Mouse (Mus musculus) frontal cortex, postnatal 36 days (tissue): ENCODE measurements around the gene Lingo1.

Experiments used
- DNase-seq, 2 experiments: peaks; one replicate each; pipeline ENCODE4 v3.0.0; 2022; ENCODE audit warnings: low spot score in 2 of 2

Gene Lingo1

DNA sequence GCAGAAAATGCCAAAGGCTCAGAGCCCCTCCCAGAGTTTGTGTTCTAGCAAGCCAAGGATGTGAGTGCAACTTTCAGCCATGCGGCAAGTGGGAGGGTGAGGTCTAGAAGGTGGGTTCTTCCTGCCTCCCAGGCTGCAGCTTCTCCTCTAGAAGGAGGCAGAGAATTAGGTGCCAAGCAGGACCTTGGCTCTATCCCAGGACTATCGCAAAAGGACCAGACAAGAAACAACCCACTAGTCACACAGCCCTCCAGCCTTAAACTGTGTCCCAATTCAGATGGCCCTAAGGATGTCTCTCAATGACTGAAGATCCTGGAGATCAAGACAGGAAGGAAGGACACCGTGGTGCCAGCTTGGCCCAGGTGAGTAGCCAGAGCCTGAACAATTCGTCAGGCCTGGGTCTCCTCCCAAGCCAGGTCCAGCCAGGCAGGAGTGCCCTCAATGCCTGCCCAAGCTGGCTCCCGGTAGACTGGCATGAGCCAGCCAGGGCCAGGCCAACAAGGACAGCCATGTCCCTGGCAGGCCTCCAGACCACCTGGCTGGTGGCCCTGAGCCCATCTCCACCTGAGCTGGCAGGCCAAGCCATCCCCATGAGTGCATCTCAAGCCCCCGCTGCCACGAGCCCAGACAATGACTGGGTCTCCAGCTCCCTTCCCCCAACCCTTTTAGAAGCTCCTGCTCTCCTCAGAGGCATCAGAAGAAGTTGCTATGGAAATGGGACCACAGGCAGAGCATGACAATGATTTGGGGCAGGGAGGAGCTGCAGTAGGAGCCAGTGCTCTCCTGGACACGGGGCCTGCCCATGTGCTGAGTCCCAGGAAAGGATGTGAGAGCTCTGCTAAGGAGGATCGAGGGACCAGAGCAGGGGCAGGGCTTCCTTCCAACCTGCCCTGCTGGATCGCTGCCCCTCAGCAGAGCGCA is 19.1 kb downstream of the Lingo1 start:
- DNase-seq = peak in 1 of 2 experiments; percentile 28

DNA sequence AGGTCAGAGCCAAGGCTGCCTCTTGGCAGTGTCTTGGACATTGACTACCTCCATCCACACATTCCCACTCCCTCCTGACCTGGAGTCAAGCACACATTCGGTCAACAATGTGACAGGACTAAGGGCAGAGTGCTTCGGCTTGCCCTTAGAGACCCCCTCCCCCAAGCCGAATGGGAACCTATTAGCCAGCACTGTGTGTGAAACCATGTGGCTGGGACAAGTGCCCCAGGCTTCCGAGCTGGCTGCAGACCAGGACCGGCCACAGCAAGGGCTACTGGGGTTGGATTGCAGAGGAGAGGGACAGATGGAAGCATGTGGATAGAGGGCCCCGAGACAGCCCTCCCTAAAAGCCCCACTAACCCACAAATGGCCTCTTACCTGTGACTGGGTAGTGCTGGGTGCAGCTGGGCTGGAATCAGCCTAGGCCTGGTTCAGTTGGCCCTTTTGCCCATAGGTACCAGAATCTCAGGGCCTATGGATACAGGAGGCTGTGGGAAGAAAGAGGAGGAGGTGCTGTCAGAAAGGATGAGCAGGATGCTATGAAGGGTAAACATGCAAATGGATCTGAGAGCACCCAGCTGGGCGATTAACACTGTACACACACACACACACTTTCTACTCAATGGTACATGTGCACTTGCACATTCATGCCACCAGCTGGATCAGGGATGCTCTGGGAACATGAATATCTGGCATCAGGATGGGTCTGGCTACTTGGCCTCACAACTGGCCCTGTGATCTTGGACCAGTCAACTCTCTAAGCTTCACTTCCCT is 20.9 kb downstream of the Lingo1 start:
- DNase-seq = no peak

DNA sequence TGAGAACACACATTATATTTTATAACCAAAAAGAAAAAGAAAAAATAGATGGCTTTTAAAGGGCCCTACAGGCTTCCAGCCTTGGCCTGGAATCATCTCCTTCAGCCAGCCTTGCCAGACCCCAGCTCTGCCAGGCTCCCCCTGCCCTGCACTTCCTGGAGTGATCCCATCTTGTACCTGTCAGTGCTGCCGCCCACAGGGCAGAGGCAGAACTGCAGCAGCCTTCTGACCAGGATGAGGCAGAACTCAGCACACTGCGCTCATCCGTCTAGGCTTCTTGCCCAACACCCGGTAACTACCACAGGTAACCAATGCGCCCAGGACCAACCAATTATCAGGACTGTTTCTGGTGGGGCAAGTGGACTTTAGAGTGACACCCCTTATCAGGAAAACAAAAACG is 22.0 kb downstream of the Lingo1 start:
- DNase-seq = peak in 1 of 2 experiments; percentile 50

DNA sequence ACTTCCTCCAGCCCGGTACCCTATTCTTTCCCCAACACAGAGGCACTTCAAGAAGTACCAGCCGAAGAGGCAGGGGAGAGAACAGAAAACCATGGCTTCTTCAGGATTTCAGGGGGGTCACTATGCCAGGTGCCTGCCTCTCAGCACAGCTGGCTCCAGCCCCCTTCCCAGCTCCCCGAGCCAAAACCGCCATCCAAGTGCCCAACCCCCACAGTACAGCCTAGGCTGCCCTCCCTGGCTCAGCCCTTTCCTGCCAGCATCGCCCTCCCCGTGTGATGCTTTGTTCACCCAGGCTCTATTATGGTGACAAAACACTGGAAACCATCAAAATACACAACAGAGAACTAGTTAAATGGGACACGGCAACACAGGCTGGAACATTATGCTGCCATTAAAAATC is 22.6 kb downstream of the Lingo1 start:
- DNase-seq = no peak

DNA sequence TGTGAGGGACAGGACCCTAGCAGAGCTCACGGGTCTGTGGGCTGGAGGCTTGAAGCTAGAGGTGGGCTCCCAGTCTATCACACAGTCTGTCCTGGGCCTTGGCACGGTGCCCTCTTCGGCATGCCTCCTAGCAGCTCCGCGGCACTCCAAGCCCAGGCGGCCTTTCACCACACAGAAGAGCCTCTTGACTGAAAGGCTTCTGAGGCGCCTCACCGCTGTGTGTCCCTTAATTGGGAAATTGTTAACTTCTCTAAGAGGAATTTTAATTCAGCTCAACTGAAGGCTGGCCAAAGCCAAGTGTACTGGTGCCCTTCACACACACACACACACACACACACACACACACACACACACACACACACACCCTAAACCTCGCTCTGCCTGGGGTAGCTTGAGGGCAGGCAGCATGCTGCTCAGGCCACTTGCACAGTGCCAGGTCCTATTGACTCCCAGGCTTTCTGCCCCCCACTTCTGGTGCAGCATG is 28.6 kb downstream of the Lingo1 start:
- peak in 1 of 2 experiments; percentile 30 for DNase-seq

DNA sequence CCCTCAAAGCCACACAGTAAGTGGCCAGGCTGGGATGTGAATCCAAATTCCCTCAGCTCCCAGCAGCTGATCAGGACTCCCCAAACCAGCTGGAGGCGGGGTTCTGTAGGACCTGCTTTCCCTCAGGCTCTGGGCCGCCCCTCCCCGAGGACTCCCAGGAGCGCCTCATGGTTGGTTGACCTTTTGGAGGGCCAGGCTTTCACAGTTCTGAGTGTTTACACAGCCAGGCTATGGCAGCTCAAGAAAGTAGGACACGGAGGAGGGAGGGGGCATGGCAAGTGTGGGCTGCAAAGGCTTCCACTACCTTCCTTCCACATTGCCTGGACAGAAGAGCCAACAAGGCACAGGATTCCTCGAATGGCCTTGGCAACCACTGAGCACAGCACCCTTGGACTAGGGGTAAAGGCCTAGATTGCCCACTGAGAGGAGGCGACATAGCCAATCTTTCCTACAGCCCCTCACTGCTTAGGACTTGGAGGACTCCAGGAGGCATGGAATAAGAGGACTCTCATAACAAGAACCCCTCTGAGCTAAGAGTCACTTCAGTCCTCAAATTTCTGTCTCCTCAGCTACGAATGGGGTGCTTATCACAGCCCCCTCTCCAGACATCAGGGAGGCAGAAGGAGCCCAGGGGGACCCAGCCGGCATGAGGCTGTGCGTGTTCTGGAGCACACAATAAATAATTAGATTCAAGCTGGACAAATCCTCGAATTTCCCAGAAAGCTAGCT is 29.5 kb downstream of the Lingo1 start:
- no peak for DNase-seq

DNA sequence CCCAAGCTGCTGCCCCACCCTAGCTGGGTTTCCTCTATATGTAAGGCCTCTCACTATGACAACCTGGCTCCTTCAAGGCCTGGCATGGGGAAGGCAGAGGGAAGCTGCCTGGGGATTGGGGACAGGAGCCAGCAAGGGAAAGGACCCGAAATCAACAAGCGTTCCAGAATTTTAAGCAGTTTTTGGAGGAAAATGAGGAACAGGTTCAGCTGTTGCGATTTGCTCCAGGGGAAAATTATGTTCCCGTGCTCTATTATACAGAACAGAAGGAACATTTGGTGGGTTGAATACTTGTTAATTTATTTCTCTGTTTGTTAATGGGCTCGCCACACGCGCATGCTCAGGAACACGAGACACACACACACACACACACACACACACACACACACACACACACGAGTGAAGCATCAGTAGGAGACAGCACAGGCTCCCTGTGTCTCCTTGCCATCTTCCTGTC is 34.1 kb downstream of the Lingo1 start:
- DNase-seq = no peak

DNA sequence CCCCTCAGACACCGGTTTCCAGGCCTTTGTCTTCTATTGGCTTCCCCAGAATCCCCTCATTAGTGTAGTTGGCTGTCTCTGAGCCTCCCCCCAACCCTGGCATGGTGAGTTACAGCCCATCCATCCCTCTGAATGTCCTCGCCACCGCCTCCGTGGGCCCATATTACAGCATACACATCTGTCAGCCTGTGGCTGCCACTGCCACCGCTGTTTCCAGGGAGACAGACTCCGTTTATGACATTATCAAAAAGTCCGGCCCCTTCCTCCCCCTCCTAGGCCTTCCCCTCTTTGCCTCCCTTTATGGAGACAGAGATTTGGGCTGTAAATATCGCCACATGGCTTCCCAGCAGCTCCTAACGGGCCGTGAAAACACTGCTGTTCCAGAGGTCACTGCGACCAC is 38.5 kb downstream of the Lingo1 start:
- DNase-seq = no peak

DNA sequence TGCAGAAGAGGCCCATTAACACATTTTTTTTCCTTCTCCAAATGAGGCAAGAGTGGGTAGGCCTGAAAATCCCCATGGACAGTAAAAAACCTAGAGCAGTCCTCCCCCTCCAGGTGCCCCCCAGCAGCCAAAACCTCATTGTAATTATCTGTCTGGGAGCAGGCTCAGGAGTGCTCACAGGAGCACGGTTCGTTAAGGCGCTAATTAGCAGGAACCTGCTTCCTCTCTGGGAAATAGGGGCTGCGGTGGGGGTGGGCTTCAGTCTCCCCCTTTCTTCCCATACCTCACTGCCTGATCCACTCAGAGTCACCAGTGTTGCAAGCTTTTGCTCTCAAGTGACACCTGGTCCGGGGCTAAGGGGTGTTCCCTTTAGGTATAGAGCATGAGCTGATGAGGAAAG is 41.1 kb downstream of the Lingo1 start:
- DNase-seq = no peak

DNA sequence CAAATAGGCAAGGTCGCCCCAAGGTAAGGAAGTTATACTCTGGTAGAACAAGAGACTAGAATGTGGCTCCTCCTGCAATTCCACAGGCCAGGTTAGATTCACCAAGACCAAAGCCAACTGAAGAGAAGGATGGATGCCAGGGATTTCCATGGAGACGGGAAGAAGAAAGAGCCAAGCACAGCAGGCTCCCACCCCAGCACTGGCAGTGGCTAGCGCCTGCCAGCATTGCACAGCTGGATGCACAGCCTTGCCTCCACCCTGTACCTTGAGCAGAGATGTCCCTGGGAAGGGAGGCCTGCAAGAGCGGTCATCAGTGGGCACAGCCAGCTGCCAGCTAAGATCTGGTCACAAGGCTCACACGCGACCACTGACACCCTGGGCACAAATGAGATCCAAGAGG is 42.9 kb downstream of the Lingo1 start:
- no peak for DNase-seq

DNA sequence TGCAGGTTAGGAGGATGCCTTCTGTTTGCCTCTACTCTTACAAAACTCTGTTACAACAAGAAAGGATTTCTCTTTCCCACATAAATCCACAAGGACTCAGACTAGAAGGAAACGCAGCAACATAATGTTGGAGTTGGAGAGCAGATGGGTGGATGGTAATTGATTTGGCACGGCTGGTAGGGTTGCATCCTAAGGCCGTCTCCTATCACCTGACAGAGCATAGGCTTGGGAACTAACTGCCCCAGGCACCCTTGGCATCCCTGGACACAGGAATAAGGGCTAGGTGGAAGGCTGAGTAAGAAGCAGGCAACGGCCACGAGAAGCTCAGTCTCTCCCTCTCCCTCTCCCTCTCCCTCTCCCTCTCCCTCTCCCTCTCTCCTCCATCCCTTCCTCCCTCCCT is 48.2 kb downstream of the Lingo1 start:
- no peak for DNase-seq

DNA sequence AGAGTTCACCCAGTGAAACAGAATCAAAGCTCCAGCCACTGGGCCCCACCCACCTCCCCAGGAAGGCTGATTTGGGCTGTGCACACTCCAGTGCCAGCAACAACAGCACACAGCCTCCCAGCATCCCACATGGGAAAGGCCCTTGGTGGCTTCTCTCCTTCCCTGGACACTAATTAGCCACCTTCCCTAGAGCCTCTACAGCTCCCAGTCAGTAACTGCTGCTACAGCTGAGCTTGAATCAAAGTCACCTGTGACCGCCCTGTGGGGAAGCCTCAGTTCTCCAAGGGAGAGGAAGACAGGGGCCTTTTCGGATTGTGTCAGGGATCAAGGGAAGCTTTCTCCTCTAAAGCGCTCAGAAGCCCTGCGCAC is 49.4 kb downstream of the Lingo1 start:
- no peak for DNase-seq

DNA sequence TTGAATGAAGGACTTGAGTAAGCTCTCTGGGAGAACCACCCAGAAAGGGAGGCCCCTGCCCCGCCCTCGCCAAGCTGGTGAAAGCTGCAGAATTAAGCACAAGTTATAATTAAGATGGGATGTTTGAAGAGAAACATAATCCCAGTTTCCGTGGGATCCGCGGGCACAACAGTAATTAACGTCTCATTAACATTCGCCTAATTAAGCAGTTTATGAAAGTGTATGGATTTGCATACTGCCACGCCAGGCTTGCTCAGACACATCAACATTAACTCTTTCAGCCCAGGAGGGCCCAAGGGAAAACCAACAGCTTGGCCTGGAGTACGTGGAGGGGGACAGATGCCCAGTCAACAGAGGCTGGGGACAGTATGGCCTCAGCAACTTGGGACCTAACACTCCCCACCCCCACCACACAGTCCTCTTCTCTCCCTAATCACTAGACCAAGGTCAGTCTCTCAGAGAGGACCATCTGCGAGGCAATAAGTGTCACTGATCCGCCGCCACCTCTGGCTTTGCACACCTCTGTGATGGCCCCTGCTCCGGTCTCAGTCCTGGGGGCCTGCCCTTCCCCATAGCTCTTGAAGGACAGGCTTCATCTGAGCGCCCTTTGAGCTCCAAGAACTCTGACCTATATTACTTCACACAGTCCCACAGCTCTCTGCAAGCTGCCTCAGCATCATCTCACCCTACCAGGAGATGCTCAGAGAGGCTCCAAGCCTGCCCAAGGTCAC is 49.9 kb downstream of the Lingo1 start:
- no peak for DNase-seq

DNA sequence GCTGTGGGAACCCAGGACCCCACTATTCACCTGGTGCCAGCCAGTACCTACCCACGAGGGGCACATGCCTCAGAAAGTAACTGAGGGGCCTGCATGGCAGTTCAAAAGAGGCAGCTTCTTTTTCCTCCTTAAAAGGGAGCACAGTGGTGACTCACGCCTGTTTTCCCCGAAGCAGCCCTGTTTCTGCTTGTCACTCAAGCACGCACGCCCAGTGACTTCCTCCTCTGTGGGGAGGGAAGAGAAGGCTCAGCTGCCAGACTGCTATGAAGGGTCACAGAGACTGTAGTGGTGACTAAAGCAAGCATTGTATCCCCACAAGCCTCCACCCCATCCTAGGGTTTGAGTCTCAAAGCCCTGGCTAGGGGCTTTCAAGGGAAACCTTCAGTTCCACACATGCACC is 51.9 kb downstream of the Lingo1 start:
- no peak for DNase-seq

DNA sequence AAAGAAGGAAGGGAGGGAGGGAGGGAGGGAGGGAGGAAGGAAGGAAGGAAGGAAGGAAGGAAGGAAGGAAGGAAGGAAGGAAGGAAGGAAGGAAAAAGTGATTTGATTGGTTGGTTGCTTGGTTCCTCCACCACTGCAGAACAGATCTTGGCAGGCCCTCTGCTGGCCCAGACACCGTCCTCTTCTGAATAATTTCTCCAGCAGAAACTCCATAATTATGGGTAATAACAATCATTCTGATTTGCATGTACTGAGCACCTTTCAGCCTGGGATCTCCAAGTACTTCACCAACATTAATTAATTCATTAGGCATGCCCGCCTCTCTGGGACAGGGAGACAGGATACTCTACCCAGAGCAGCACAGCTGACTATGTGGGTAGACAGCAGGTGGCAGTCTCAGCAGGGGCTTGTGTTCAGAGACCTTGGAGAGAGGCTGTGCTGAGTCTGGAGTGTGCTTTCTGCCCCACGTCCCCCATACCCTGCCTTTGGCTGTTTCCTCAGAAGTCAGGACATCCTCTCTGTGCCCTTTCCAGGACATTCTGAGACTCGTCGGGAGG is 57.0 kb downstream of the Lingo1 start:
- DNase-seq = no peak

DNA sequence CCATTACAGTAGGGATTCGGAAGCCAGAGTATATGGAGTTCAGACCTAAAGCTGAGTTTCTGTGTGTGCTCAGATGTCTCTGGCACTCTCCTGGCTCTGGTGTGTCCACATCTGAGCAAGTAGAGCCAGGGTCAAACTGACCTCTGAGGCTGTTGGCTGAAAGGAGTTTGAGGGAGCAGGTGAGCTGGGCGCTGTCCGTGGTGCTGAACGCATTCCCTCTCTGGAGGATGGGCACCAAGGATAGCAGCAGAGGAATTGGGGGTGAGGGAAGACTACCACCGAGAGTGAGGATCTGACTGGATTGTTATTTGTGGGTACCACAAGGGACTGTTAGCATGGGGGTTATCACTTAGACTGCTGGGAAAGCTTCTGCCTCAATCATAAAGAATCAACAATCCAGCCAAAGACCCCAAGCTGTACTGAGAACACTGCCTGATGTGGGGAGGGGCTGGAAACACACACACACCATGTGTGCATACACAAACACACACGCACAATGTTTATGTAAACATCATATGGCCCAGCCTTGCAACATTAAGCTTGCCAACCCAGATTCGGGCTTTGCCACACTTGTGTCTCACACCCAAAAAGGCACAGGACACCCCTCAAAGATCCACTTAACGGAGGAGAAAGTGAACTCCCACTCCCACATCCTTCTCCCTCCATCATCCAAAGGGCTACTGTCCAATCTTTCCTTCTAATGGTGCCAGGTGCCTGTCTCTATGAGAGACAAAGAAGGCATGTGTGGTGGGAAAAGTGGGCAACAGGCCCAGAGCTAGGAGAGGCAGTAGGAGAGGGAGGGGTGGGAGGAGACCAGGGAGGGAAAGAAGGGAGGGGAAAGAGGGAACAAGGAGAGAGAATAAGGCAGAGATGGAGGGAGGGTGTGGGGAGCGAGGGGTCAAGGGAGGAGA is 57.8 kb downstream of the Lingo1 start:
- no peak for DNase-seq

DNA sequence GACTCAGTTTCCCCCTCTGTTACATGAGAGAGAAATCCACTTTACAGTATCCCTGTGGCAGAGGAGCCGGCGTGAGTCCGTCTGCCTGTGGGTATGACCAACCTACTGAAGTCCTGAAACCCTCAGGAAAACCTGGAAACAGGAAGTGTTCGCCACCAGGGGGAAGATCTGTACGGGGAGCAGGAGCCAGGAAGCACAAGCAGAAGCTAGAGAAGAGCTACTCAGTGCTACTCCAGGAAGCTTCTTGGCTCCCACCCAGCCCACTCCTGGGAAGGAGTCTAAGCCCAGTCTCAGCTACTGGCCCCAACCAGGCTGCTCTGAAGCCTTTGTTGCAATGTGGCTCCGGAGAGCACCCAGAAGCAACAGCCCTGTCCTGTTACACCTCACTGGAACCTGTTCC is 61.9 kb downstream of the Lingo1 start:
- DNase-seq = no peak

DNA sequence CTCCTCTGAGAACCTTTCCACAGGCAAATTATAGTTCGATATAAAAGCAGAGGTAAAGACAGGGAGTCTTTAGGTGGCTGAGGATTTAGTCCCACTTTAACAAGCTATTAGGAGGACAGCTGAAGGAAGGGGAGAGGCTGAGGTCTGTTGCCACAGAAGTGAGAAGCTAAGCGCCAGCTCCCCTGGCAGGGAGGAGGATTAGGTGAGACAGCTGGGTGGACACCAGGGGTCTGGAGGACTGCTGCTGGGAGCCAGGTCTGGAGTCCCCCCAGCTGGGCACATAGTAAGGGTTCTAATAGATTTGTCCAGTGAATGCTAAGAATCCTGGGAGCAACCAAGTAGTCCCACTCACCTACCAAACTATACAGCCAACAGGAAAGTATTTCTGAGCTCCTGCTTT is 65.3 kb downstream of the Lingo1 start:
- no peak for DNase-seq

DNA sequence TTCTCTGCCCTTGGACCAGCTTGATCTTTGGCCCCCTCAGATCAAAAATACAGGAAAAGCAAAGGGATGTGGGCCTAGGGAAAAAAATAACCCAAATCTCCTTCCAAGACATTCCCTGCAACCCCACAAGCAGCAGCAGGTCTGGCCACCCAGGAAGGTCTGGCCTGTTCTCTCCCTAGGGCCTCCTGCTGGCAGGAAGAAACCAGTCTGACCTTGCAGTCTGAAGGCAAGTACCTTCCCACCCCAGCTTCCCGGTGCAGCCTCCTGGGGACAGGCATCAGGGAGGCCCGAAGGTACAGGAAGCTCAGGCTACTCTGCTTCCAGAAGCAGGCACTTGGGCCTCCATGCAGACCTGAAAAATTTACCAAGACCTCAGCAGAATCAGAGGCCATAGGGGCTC is 67.1 kb downstream of the Lingo1 start:
- DNase-seq = no peak
